Mouse (Mus musculus): ENCODE data around the gene Platr17. TPM values are rescaled to one million over a fixed set of nuclear protein-coding genes. Genes with fewer than 3 reads are reported as not detected.
A peak's percentile ranks its signal among the peaks of the same experiment; 100 is the strongest.

Gene Platr17
- total RNA-seq, 4 experiments from 2014 or later, result not detected

DNA sequence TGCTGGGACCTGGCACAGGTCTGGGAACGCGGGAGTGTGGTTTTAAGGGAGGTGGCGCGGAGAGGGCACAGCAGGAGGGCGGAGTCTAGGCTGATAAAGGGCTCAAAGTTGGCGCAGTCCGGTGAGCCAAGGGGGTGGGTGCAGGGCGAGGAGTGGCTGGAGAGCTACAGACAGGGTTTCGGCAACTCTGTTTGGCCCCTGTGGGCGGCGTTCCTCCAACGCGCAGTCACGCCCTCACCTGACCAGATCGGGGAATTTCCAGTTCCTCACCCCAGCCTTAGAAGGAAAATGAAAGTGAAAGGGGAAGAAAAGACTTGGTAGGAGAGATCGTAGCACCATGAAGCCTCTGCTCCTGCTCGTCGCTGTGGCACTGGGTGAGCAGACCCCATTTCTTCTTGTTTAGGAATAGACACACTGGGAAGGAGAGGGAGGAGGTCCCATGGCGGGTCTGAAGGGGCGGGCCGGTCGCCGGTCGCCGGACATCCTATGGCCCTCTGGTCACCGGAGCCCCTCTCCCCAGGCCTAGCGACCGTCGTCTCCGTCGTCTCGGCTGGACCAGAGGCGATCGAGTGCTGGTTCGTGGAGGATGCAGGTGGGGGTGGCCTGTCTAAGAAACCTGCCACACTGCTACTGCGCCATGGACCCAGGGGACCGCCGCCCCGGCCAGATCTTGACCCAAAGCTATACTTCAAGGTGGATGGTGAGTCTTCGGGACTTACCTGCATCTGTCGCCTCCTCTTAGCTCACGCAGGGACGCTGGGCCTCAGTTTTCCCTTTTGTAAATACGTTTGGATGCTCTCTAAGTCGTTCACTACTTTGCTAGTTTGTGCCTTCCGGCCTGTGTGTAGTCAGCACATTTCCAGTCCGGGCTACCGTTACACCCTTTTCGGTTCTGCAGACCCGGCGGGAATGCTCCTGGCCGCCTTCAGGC, 14.7 kb downstream of the Platr17 start:
- DNase-seq (ENCODE audit: low spot score in 2 of 2), result peak; percentile 69 to 81

DNA sequence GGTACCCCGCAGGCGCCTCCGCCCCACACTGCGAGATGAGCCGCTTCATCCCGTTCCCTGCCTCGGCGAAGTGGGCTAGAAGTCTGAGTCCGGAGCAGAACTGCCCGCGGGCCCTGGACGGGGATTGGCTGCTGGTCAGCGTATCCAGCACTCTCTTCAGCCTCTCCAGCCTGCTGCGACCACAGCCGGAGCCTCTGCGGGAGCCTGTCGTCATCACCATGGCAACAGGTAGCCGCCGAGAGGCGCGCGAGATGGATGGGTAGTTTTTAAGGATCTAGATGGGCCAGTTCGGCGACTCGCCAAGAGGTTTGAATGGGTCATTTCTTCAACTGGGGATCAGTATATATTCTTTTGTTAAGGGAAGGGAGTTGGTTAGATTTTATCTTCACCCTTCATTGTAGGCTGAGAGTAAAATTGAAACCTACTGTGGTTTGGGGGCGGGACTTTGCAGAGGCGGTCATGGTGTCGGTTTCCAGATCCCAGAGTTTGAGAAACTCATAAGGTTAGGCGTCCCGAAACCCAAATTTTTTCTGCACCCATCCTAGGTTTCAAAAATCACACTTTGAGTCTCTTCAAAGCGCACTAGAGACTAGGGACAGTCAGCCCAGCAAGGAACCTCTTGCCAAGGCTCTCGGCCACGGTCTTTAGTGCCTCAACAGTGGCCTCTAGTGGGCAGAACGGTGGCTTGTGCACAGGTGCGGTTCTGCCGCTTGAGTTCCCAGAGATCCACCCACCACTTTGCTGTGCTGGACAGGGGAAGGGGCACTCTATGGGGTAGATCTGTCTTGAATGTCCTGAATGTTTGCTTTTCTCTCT, 15.6 kb downstream of the Platr17 start:
- DNase-seq (ENCODE audit: low spot score in 2 of 2), result peak; percentile 72 to 73

DNA sequence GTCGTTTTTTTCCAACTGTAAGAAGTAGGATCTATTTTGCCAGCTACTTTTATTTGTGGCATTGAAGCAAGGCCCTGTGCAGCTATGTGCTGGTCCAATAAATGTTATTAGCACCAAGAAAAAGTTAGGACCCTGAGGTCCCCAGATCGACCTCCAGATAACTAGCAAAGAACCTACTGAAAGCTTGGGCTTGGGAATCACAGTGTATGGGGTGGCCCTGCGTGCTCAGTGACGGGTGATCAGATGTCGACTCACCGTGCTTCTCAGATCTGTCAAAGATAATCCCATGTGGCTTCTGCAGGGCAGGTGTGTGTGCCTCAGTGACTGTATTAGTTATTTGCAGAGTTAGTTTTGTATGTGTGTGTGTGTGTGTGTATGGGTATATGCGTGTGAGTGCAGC, 16.4 kb downstream of the Platr17 start:
- DNase-seq (ENCODE audit: low spot score in 2 of 2), result no peak

DNA sequence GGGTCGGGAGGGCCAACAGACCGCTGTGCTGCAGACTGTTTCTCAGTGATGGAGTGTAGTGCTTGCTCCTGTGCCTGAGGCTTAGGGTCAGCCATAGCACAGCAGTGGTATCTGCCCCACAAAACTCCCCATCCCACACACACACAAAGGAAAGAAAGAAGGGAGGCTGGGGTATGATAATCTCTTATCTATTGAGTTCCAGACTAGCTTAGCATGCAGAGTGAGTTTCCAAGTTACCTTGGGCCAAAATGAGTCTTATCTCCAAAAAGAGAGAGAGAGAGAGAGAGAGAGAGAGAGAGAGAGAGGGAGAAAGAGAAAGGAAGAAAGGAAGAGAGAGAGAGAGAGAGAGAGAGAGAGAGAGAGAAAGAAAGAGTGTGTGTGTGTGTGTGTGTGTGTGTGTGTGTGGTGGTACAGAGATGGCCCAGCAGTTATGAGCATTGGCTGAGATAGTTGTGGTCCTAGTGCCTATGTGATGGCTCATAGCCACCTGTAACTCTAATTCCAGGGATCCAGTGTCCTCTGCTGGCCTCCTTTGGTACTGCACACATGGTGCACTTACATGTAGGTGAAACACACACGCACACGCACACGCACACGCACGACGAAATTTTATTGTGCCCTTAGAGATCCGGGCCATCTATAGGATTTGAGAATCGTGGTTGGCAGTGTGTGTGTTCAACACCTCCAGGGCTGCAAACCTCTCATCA, 19.8 kb downstream of the Platr17 start:
- no peak for DNase-seq (ENCODE audit: low spot score in 2 of 2)

DNA sequence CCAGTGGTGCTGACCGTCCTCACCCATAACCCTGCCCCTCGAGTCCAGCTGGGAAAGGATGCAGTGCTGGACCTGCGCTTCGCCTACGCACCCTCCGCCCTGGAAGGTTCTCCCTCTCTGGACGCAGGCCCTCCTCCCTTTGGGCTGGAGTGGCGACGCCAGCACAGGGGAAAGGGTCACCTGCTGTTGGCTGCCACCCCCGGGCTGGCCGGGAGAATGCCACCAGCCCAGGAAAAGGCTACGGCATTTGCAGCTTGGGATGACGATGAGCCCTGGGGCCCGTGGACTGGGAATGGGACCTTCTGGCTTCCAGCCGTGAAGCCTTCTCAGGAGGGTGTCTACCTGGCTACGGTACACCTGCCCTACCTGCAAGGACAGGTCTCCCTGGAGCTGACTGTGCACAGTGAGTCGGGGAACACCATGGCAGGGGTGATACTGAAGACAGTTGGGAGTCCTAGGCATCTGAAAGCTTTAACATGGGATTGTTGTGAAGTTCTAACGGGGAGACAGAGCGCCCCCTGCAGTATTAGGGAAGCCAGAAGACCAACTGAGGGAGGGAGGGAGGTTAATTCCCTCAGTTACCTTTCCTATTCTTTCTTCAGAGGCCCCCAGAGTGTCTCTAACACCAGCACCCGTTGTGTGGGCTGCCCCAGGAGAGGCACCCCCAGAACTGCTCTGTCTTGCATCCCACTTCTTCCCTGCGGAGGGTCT, 20.6 kb downstream of the Platr17 start:
- DNase-seq (ENCODE audit: low spot score in 2 of 2), result no peak

DNA sequence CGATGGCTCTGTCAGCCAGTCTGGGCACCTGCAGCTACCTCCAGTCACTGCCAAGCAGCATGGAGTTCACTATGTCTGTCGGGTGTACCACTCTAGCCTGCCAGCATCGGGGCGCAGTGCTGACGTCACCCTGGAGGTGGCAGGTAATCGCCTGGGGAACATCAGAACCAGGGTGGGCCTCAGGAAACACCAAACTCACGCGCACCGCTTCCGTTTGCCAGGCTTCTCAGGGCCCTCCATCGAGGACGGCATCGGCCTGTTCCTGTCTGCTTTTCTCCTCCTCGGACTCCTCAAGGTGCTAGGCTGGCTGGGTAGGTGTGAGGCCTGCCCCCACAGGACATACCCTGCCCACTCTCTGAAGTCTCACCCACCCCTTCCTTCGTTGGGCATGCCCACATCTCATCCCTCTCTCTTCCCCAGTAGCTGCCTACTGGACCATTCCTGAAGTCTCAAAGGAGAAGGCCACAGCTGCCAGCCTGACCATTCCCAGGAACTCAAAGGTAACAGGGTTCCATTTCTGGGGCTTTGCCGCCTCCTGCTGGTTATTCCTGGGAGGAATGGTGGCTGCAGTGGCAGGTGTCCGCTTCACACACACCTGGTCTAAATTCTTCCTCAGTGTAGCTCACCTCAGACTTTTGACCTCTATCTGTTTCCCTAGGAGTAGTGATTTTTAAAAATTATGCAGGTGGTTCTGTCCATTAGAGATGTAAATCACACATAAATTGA, 21.4 kb downstream of the Platr17 start:
- DNase-seq (ENCODE audit: low spot score in 2 of 2), result no peak

DNA sequence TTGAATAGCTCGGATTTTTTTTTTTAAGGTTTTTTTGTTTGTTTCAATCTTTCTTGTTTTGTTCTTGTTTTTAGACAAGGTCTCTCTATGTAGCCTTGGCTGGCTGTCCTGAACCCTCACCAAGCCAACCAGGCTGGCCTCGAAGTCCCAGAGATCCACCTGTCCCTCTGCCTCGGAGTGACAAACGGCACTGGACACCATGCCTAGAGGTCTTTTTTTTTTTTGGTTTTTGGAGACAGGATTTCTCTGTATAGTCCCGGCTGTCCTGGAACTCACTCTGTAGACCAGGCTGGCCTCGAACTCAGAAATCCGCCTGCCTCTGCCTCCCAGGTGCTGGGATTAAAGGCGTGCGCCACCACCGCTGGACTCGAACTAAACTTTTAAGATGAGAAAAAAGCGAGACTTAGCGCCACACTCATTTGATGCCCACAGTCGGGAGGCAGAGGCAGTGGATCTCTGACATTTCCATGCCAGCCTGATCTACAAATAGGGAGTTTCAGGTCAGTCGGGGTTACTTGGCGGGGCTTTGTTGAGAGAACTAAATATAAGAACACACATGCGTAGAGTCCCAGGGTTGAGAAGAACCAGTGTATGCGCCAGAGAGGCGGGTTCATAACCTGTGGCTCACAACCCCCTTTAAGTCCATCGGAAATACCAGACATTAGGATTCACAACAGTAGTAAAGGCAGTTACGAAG, 23.5 kb downstream of the Platr17 start:
- no peak for DNase-seq (ENCODE audit: low spot score in 2 of 2)

DNA sequence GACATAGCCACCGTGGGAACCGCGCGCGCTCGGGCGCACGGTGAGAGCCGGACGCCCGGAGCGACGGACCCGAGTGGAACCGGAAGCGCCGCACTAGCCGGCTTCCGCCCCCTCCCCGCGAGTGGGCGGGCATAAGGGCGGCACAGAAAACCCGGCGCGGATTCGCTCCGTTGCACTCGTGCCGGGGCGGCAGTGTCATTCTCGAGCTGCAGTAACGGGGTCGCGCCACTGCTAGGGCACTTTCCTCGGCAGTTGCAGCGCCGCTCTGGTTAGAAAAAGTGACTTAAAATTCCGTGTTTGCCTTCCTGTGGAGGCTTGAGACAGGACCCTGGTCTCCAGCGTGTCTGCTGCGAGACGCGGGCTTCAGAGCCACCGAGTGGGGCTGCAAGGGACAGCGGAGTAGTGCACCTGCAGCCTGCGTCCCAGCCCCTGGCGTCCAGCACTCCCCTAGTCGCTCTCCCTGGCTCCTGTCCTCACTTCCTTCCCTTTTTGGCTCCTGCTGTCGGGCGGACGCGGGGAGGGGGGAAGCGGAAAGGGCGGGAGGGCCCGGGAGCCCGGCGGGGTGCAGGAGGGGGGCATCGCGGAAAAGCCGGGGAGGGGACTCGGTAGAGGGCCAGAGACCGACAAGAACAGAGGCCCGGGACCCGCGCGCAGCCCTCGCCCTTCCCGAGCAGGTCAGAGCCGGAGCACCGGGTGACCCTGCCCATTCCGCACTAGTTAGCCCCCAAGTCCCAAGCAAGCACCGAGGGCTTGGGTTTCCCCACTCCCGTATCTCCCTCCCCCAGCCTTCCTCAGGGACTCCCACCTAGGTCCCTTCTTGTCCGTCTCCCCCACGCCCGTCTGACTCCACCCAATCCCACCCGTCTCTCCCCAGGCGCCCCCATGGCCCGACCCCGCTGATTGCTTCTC, 24.7 kb downstream of the Platr17 start, which contains the start of gene Rgl2:
Gene Rgl2 (plus strand): TSS at position 173 of the 909 bp plus-strand sequence.
- DNase-seq (ENCODE audit: low spot score in 2 of 2), result peak; percentile 83 to 85

DNA sequence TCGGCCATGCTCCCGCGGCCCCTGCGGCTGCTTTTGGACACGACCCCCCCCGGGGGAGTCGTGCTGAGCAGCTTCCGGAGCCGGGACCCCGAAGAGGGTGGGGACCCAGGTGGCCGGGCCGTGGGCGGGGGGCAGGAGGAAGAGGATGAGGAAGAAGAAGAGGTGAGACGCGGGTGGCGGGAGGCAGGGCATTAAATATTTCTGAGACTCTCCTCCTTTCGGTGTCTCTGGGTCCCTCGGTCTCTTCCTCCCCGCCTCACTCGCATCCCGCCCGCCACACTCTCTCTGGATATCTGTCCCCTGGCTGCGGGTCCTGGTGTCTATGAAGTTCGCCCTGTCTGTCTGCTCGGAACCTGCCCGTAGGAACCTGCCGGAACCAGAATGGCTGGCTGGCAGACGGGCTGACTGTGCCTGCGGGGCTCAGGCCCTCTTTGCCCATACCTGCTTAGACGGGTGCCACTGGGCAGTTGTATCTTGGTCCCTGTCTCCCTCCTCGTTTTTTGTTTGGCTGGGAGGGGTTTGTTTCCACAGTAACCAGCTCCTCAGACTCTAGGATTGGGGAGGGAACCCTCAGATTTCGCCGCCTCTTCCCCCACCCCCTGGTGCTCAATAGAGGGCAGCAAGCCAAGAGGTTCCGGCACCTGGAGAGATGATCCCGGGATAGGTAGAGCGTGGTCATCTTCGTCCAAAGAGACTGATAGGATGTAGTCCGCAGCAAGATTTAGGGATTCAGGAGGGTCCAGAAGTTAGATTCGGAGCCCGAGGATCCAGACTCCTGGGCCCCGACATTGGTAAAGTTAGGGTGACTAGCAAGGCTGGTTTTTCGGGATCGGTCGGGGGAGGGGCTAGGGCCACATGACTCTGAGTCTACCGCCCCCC, 25.6 kb downstream of the Platr17 start:
- no peak for DNase-seq (ENCODE audit: low spot score in 2 of 2)

DNA sequence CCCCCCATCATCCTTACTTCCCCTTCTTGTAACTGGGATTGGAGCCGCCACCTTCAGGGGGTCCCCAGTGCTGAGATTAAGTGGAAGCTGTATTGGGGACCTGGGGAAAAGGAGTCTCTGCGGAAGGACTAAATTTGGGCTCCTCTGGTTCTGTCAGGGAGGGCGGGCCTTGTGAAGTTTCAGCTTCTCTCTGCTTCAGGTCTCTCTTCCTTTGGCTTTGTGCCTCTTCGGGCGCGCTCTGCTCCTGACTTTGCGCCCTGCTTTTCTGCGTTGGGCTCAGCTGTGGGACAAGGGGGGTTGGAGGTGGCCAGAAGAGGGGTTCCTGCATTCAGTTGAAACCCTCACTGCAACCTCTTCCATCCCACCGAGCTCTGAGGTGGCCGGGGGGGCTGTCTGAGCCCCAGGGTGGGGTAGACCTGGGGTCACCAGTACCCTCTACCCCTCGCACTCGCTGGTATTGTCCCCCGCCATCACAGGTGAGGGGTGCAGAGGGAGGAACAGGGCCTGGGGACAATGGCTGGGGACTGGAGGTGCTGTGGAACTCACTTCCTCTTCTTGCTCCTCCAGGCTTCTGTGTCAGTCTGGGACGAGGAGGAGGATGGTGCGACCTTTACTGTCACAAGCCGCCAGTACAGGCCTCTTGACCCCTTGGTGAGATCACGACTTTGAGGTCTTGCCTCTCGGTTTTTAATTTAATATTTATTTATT, 26.4 kb downstream of the Platr17 start:
- DNase-seq (ENCODE audit: low spot score in 2 of 2), result no peak

DNA sequence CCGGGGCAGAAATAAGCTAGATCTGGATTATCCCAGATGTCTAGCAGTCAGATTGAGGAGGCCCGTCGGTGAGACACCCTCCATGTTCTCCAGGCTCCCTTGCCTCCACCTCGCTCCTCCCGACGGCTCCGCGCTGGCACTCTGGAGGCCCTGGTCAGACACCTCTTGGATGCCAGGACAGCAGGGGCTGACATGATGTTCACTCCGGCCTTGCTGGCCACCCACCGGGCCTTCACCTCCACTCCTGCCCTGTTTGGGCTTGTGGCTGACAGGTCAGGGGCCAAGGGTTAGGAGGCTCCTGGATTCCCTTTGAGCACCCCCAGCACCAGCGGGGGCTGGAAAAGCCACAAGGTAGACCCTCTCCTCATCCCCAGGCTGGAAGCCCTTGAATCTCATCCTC, 27.0 kb downstream of the Platr17 start:
- no peak for DNase-seq (ENCODE audit: low spot score in 2 of 2)

DNA sequence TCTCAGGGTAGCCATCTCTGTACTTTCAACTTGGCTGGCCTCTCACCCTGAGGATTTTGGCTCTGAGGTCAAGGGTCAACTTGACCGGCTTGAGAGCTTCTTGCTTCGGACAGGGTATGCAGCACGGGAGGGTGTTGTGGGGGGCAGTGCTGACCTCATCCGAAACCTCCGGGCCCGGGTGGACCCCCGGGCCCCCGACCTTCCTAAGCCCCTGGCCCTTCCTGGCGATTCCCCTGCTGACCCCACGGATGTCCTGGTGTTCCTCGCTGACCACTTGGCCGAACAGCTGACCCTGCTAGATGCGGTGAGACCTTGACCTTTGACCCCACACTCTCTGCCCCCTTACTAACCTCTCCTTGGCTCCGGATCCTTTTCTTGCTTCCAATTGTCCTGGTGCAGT, 27.5 kb downstream of the Platr17 start:
- no peak for DNase-seq (ENCODE audit: low spot score in 2 of 2)

DNA sequence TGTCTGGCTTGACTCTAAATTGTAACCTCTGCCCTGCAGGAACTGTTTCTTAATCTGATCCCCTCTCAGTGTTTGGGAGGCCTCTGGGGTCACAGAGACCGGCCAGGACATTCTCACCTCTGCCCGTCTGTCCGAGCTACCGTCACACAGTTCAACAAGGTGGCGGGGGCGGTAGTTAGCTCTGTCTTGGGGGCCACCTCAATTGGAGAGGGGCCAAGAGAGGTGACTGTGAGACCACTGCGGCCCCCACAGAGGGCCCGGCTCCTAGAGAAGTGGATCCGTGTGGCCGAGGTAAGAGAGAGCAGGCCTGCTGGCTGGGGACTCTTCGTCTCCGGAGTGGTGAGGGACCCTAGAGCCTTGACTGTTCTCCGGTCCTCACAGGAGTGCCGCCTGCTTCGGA, 28.0 kb downstream of the Platr17 start:
- DNase-seq (ENCODE audit: low spot score in 2 of 2), result no peak

DNA sequence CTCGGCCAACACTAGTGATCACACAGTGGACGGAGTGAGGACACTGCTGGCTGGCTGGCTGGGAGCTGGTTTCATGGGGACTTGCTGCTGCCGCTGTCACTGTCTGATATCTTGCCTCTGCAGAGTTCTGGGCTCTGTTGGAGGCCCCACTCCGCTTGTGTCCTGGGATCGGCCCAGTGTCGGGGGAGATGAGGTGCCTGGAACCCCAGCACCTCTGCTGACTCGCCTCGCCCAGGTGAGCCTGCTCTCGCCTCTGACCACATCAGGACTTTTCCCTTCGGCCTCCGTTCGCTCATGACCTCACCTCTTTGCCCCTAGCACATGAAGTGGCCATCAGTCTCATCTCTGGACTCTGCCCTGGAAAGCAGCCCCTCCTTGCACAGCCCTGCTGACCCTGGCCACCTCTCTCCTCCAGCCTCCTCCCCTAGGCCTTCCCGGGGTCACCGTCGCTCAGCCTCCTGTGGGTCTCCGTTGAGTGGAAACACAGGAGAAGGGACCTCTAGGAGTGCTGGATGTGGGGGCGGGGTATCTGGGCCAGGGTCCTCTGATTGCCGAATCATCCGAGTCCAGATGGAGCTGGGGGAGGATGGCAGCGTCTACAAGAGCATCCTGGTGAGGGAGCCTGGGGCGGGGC, 30.6 kb downstream of the Platr17 start:
- DNase-seq (ENCODE audit: low spot score in 2 of 2), result no peak

DNA sequence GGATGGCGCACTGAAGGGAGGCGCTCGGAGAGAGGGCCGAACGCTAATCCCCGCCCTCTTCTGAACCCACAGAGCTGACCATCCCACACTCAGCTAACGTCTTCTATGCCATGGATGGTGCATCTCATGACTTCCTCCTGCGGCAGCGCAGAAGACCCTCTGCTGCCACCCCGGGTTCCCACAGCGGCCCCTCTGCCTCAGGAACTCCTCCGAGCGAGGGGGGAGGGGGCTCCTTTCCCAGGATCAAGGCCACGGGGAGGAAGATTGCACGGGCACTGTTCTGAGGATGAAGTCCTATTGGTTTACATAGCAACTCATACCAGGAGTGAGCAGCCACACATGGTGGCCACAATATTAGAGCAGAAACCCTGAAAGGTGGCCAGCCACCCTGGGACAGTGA, 32.1 kb downstream of the Platr17 start:
- DNase-seq (ENCODE audit: low spot score in 2 of 2), result no peak

DNA sequence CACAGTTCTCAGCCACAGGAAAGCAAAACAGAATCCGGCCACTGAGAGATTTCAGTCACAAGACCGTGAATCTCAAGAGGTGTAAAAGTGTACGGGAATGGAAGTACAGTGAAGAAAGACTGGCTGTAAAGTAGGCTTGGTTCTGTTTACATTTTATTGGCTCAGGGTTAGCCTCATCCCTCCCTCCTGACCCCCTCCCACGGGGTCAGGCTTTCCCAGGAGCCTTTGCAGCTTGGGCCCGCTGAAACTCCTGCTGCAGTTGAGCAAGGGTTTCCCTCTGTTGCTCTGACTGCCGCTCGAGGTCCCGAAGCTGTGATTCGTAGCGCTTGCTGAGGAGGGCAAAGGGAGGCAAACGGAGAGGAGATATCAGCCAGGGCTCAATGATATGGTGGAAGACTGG, 33.8 kb downstream of the Platr17 start:
- no peak for DNase-seq (ENCODE audit: low spot score in 2 of 2)

Measured in gastrocnemius, adult 8-10 months (tissue).